Comparison of ENCODE assay signal across 9 mouse cellular contexts in genomic region chr17:12996345-12996744, GRCm38 (mm10). TPM values are rescaled to one million over a fixed set of nuclear protein-coding genes. Genes with fewer than 3 reads are reported as not detected.
DNase-seq lines count a peak whose midpoint lies in the region; ATAC-seq and TF ChIP-seq lines count a peak whose summit lies in the region.
"Had no signal": no experiment of that assay in that cellular context is flagged by ENCODE, and none has a peak within 500 bp of the region (broad histone marks: within the 10 kb centered on the region; RNA-seq: fewer than 3 reads in every experiment).

No protein-coding gene starts in this region.

- no peaks in the 10 kb centered on the region for H3K27me3 ChIP-seq in forebrain, embryonic 14.5 days (replicated peaks; ENCODE audit: control insufficient read depth, insufficient read depth, low read length)
- no peaks in the 10 kb centered on the region for H3K27me3 ChIP-seq in forebrain, embryonic 13.5 days
- no peaks in the 10 kb centered on the region for H3K27me3 ChIP-seq in neural tube, embryonic 11.5 days (ENCODE audit: control insufficient read depth, insufficient read depth, low read length)
- H3K27me3 ChIP-seq in cerebellum, adult 2 months (ENCODE audit: control insufficient read depth, insufficient read depth, low read length) = no peaks in the 10 kb centered on the region
- H3K27me3 ChIP-seq in splenic B cell, adult 2 months (ENCODE audit: control insufficient read depth, insufficient read depth, low read length, poor library complexity, severe bottlenecking) = no peaks in the 10 kb centered on the region
- H3K27me3 ChIP-seq: heart, embryonic 15.5 days had no signal

- no peaks in the 10 kb centered on the region for H3K36me3 ChIP-seq in forebrain, embryonic 14.5 days (ENCODE audit: control insufficient read depth, insufficient read depth, low read length)
- H3K36me3 ChIP-seq in forebrain, embryonic 13.5 days (ENCODE audit: poor library complexity, severe bottlenecking) = no peaks in the 10 kb centered on the region
- no peaks in the 10 kb centered on the region for H3K36me3 ChIP-seq in neural tube, embryonic 11.5 days (ENCODE audit: control insufficient read depth, insufficient read depth, low read length)
- no peaks in the 10 kb centered on the region for H3K36me3 ChIP-seq in splenic B cell, adult 2 months (ENCODE audit: control insufficient read depth, insufficient read depth, low read length, poor library complexity, severe bottlenecking)
- H3K36me3 ChIP-seq: heart, embryonic 15.5 days had no signal

- DNase-seq in forebrain, embryonic 14.5 days (ENCODE audit: low spot score) = peak; percentile 67
- peak; percentile 22 for DNase-seq in neural tube, embryonic 11.5 days (ENCODE audit: low spot score)
- no peak for DNase-seq in neural tube, embryonic 10.5 days (ENCODE audit: extremely low spot score, low spot score)
- peak; percentile 68 to 69 for DNase-seq in cerebellum, adult 2 months
- peak; percentile 52 for DNase-seq in lung, adult 2 months
- DNase-seq in splenic B cell, adult 2 months (ENCODE audit: low read depth, low spot score) = peak; percentile 71

- ATAC-seq in forebrain, embryonic 14.5 days = no peak
- ATAC-seq in forebrain, embryonic 13.5 days = no peak
- ATAC-seq in neural tube, embryonic 11.5 days (ENCODE audit: insufficient read depth, low FRiP score, low TSS enrichment) = no peak
- ATAC-seq in hematopoietic stem cell, adult 5-6 weeks (replicated peaks in 1 of 2; ENCODE audit: insufficient read depth in 1 of 2, low FRiP score in 2 of 2, low TSS enrichment in 1 of 2, low read depth in 1 of 2, poor library complexity in 2 of 2, severe bottlenecking in 2 of 2) = peak; percentile 25 to 30; a peak in 2 of 4 replicates

- H3K27ac ChIP-seq in forebrain, embryonic 14.5 days (ENCODE audit: low read depth, low read length) = no peak overlapping the region
- no peak overlapping the region for H3K27ac ChIP-seq in forebrain, embryonic 13.5 days
- no peak overlapping the region for H3K27ac ChIP-seq in neural tube, embryonic 11.5 days (ENCODE audit: low read depth, low read length)
- H3K27ac ChIP-seq in cerebellum, adult 2 months (ENCODE audit: insufficient read depth, low read length) = no peak overlapping the region
- H3K27ac ChIP-seq: heart, embryonic 15.5 days had no signal

- no peaks in the 10 kb centered on the region for H3K9me3 ChIP-seq in forebrain, embryonic 14.5 days (replicated peaks; ENCODE audit: control insufficient read depth, low read length)
- H3K9me3 ChIP-seq in forebrain, embryonic 13.5 days (replicated peaks) = no peaks in the 10 kb centered on the region
- H3K9me3 ChIP-seq in neural tube, embryonic 11.5 days (ENCODE audit: control insufficient read depth, low read length) = no peaks in the 10 kb centered on the region
- H3K9me3 ChIP-seq: heart, embryonic 15.5 days had no signal

- no peak overlapping the region for H3K4me2 ChIP-seq in forebrain, embryonic 14.5 days (ENCODE audit: low read length)
- no peak overlapping the region for H3K4me2 ChIP-seq in forebrain, embryonic 13.5 days
- no peak overlapping the region for H3K4me2 ChIP-seq in neural tube, embryonic 11.5 days (ENCODE audit: low read depth)
- H3K4me2 ChIP-seq: heart, embryonic 15.5 days had no signal

- WGBS in forebrain, embryonic 14.5 days = 19% methylated on average over 3 of the region's 3 CpGs
- 20% methylated on average over 3 of the region's 3 CpGs for WGBS in forebrain, embryonic 13.5 days
- WGBS in neural tube, embryonic 11.5 days = 26% methylated on average over 3 of the region's 3 CpGs
- WGBS in cerebellum, adult 2 months = 9% methylated on average over 3 of the region's 3 CpGs
- WGBS in lung, adult 2 months = 9% methylated on average over 3 of the region's 3 CpGs

- no peak for TF ChIP-seq POLR2A in cerebellum, adult 2 months (IDR thresholded peaks at IDR 0.05; ENCODE audit: borderline replicate concordance, insufficient read depth, low read length)
- TF ChIP-seq POLR2A in lung, adult 2 months (IDR thresholded peaks at IDR 0.05; ENCODE audit: borderline replicate concordance, extremely low read depth, low read depth, low read length) = no peak

- H3K9ac ChIP-seq in forebrain, embryonic 14.5 days (ENCODE audit: low read length) = no peak overlapping the region
- no peak overlapping the region for H3K9ac ChIP-seq in forebrain, embryonic 13.5 days
- H3K9ac ChIP-seq in neural tube, embryonic 11.5 days (ENCODE audit: low read length) = no peak overlapping the region
- H3K9ac ChIP-seq: heart, embryonic 15.5 days had no signal

- no peak overlapping the region for H3K4me3 ChIP-seq in forebrain, embryonic 14.5 days (ENCODE audit: low read depth, low read length)
- H3K4me3 ChIP-seq in forebrain, embryonic 13.5 days = no peak overlapping the region
- no peak overlapping the region for H3K4me3 ChIP-seq in neural tube, embryonic 11.5 days (ENCODE audit: low read depth, low read length)
- H3K4me3 ChIP-seq in cerebellum, adult 2 months (replicated peaks; ENCODE audit: insufficient read depth, low read depth, low read length) = no peak overlapping the region
- H3K4me3 ChIP-seq in lung, adult 2 months (replicated peaks; ENCODE audit: extremely low read depth, low read depth, low read length) = no peak overlapping the region
- H3K4me3 ChIP-seq: heart, embryonic 15.5 days had no signal

- peak; percentile 45; the same call in 1 of the 2 replicates for TF ChIP-seq CTCF in cerebellum, adult 2 months (IDR thresholded peaks at IDR 0.05; ENCODE audit: borderline replicate concordance, insufficient read depth, low read depth, low read length)
- TF ChIP-seq CTCF in lung, adult 2 months (IDR thresholded peaks at IDR 0.05; ENCODE audit: insufficient read depth, low read length) = peak; percentile 20; the same call in 1 of the 2 replicates

- no peaks in the 10 kb centered on the region; the same call in 1 of the 2 replicates for H3K4me1 ChIP-seq in forebrain, embryonic 14.5 days (ENCODE audit: control insufficient read depth, insufficient read depth, low read length)
- H3K4me1 ChIP-seq in forebrain, embryonic 13.5 days = peaks cover 7% of the 10 kb centered on the region; the same call in 1 of the 2 replicates
- no peaks in the 10 kb centered on the region for H3K4me1 ChIP-seq in neural tube, embryonic 11.5 days (ENCODE audit: control insufficient read depth, insufficient read depth, low read length)
- no peaks in the 10 kb centered on the region for H3K4me1 ChIP-seq in cerebellum, adult 2 months (ENCODE audit: control insufficient read depth, insufficient read depth, low read length)
- H3K4me1 ChIP-seq in lung, adult 2 months (ENCODE audit: control insufficient read depth, insufficient read depth, low read length) = no peaks in the 10 kb centered on the region; the same call in 1 of the 2 replicates
- H3K4me1 ChIP-seq: heart, embryonic 15.5 days had no signal

RNA-seq across cellular contexts. Expression of gene Wtap, which starts 2.4 kb away (rescaled TPM):
- 161 and 166 TPM in 2 replicates for polyA plus RNA-seq in forebrain, embryonic 14.5 days (2014; fragmentation: Nextera tagmentation; extraction: Ambion mirVana)
- polyA plus RNA-seq in forebrain, embryonic 13.5 days (2015; fragmentation: Nextera tagmentation; extraction: Ambion mirVana) = 166 and 170 TPM in 2 replicates
- polyA plus RNA-seq in neural tube, embryonic 11.5 days (2014; fragmentation: Nextera tagmentation; extraction: Ambion mirVana) = 137 and 141 TPM in 2 replicates
- polyA plus RNA-seq in cerebellum, adult 2 months (2012; rRNA removed) = 57.6 and 57.7 TPM in 2 replicates
- total RNA-seq in hematopoietic stem cell, adult 5-6 weeks (2017) = 271 and 460 TPM in 2 replicates
- 16.1 and 19.4 TPM in 2 replicates for polyA plus RNA-seq in lung, adult 2 months (2012; rRNA removed)

RNA-seq across cellular contexts. Expression of gene Sod2, which starts 10.3 kb away (rescaled TPM):
- polyA plus RNA-seq in forebrain, embryonic 14.5 days (2014; fragmentation: Nextera tagmentation; extraction: Ambion mirVana) = 147 and 155 TPM in 2 replicates
- polyA plus RNA-seq in forebrain, embryonic 13.5 days (2015; fragmentation: Nextera tagmentation; extraction: Ambion mirVana) = 116 and 118 TPM in 2 replicates
- 114 and 116 TPM in 2 replicates for polyA plus RNA-seq in neural tube, embryonic 11.5 days (2014; fragmentation: Nextera tagmentation; extraction: Ambion mirVana)
- polyA plus RNA-seq in cerebellum, adult 2 months (2012; rRNA removed) = 269 and 280 TPM in 2 replicates
- total RNA-seq in hematopoietic stem cell, adult 5-6 weeks (2017) = 54.6 and 73.5 TPM in 2 replicates
- polyA plus RNA-seq in lung, adult 2 months (2012; rRNA removed) = 285 and 325 TPM in 2 replicates

RNA-seq across cellular contexts. Expression of gene Acat2, which starts 35.8 kb away (rescaled TPM):
- 211 and 216 TPM in 2 replicates for polyA plus RNA-seq in forebrain, embryonic 14.5 days (2014; fragmentation: Nextera tagmentation; extraction: Ambion mirVana)
- 348 and 354 TPM in 2 replicates for polyA plus RNA-seq in forebrain, embryonic 13.5 days (2015; fragmentation: Nextera tagmentation; extraction: Ambion mirVana)
- 332 and 361 TPM in 2 replicates for polyA plus RNA-seq in neural tube, embryonic 11.5 days (2014; fragmentation: Nextera tagmentation; extraction: Ambion mirVana)
- 45.4 and 50.6 TPM in 2 replicates for polyA plus RNA-seq in cerebellum, adult 2 months (2012; rRNA removed)
- 16.2 and 19.1 TPM in 2 replicates for total RNA-seq in hematopoietic stem cell, adult 5-6 weeks (2017)
- polyA plus RNA-seq in lung, adult 2 months (2012; rRNA removed) = 13.0 and 19.4 TPM in 2 replicates

RNA-seq across cellular contexts. Expression of gene Gpr31b, which starts 55.8 kb away (rescaled TPM):
- 0.19 TPM in 1 of 2 replicates, not detected in the other for polyA plus RNA-seq in forebrain, embryonic 14.5 days (2014; fragmentation: Nextera tagmentation; extraction: Ambion mirVana)
- not detected in 2 replicates for polyA plus RNA-seq in forebrain, embryonic 13.5 days (2015; fragmentation: Nextera tagmentation; extraction: Ambion mirVana)
- polyA plus RNA-seq in neural tube, embryonic 11.5 days (2014; fragmentation: Nextera tagmentation; extraction: Ambion mirVana) = not detected in 2 replicates
- polyA plus RNA-seq in cerebellum, adult 2 months (2012; rRNA removed) = not detected in 2 replicates
- total RNA-seq in hematopoietic stem cell, adult 5-6 weeks (2017) = not detected in 2 replicates
- polyA plus RNA-seq in lung, adult 2 months (2012; rRNA removed) = not detected in 2 replicates
- polyA plus RNA-seq: heart, embryonic 15.5 days had no signal

RNA-seq across cellular contexts. Expression of gene Acat3, which starts 55.9 kb away (rescaled TPM):
- polyA plus RNA-seq in forebrain, embryonic 14.5 days (2014; fragmentation: Nextera tagmentation; extraction: Ambion mirVana) = 0.33 and 0.82 TPM in 2 replicates
- polyA plus RNA-seq in forebrain, embryonic 13.5 days (2015; fragmentation: Nextera tagmentation; extraction: Ambion mirVana) = 0.71 and 1.5 TPM in 2 replicates
- polyA plus RNA-seq in neural tube, embryonic 11.5 days (2014; fragmentation: Nextera tagmentation; extraction: Ambion mirVana) = 0.42 and 1.0 TPM in 2 replicates
- 1.4 and 1.7 TPM in 2 replicates for polyA plus RNA-seq in cerebellum, adult 2 months (2012; rRNA removed)
- total RNA-seq in hematopoietic stem cell, adult 5-6 weeks (2017) = 0.44 and 1.3 TPM in 2 replicates
- polyA plus RNA-seq in lung, adult 2 months (2012; rRNA removed) = 0.24 and 0.51 TPM in 2 replicates

Comparison
In these comparisons a context has a peak if more than half of its experiments do, and no peak if none do; other contexts are left out.
1. ATAC-seq: peak in hematopoietic stem cell, adult 5-6 weeks (2 of 2); none in forebrain, embryonic 14.5 days (single experiment), forebrain, embryonic 13.5 days (single experiment) and neural tube, embryonic 11.5 days (single experiment).